Mouse (Mus musculus) mouse trophoblast stem cell (cell line): ENCODE results near the gene C2cd2l.
"Not testable (repeated sequence)": the region's sequence is repeated elsewhere in the genome, so short reads cannot be mapped to it uniquely, and the experiment has no call there.

Source experiments
- in situ Hi-C, 2 experiments: fragments of 300-500 bp; cut with MseI, MboI; formaldehyde crosslinking; loops; 2 replicates in 1 of 2; 3 replicates in 1 of 2; pipeline ENCODE4 v1.15.1; 2025

The C2cd2l gene

DNA sequence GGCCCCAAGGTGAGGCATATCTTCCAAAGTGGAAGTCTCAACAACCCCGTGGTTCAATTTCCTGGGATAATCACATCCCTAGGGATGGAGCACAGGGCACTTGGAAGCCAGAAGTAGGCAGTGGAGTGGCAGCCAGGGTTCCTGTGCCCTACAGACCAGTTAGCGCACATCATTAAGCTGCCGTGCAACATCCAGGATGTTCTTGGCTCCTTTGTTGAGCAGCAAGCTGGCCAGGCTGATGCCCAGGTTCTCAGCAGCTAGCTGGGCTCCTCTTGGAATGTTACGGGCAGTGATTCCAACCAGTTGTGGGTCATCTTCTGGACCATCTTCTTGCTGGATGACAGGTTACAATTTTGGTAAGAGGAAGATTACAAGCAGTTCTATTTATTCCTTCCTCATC lies 16.4 kb upstream of the C2cd2l start:
- in situ Hi-C loops = not testable (repeated sequence)

DNA sequence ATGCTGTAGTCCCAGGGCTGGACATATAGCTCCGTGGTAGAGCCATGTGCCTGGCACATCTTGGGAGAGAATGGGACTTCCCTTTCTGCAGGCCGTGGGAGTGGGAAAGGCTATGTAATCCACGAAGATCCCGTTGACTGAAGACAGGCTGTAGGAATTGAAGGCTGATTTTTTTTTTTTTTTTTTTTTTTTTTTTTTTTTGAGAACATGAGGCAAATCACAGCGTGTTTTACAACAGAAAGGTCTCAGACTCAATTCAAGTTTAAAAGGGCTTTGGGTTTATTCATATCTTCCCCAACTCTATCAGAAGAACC lies 16.0 kb upstream of the C2cd2l start:
- in situ Hi-C loops = no loop called here

DNA sequence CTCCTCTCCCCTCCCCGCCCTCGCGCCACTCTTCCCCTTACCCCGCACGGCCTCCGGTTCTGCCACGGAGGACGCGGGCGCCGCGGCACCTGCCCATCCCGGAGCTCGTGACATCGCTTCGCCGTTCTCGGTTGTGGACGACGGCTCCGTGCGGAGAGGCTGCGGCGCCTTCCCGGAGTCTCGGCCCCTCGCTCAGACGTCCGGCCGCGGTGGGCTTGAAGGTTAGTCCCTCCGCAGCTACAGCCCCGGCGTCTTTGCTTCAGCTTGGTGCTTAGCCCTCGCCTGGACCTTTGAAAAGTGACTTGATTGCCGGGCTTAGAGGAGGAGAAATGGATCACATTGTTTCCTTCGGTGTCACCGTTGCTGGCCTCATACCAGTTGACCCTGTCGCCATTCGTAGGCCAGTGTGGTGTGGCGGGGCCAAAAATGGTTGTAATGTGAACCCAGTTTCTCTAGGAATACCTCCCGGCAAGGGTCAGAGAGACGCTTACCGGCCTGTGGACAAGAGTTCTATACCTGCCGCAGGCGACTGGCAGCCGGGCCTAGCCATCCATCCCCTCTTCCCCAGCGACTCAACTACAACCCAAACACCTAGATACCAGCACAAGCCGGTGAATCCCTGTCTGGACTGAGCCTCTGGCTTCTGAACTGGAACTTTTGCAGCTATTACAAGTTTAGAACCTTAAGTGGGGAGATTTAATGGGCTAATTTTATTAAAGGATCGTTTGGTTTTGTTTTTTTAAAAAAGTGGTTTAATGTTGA lies 15.4 kb upstream of the C2cd2l start:
- in situ Hi-C loops = no loop called here

DNA sequence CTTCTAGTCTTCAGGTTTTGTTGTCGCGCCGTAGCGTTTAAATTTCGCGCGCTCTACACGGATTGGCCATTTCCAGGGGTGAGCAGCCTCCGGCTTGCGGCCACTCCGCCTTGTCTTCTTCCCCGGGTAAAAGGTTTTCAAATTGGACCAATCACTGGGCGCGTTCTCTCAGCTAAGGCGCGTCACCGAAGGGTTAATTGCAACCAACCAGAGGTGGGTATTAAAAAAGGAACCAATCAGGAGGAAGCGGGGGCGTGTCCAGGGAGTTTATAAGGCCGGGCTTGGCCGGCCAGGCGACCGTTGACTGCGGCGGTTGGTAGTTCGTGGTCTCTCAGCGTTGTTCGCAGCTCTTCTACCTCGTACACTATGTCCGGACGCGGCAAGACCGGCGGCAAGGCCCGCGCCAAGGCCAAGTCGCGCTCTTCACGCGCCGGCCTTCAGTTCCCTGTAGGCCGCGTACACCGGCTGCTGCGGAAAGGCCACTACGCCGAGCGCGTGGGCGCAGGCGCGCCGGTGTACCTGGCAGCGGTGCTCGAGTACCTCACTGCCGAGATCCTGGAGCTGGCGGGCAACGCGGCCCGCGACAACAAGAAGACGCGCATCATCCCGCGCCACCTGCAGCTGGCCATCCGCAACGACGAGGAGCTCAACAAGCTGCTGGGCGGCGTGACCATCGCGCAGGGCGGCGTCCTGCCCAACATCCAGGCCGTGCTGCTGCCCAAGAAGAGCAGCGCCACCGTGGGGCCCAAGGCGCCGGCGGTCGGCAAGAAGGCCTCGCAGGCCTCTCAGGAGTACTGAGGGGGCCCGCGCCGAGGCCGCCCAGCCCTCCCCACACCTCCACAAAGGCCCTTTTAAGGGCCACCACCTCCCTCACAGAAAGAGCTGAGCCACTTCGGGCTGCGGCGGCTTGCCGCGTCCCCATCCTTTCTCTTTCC lies 14.6 kb upstream of the C2cd2l start, which contains the start of gene H2afx:
Gene H2afx, plus strand, starts transcription at position 299 of the 935 bp plus-strand sequence.
- in situ Hi-C loops = no loop called here

GRCm38 (mm10) chr9:44332918-44333638 lies 13.0 kb upstream of the C2cd2l start:
- in situ Hi-C loops = no loop called here

- in situ Hi-C loops = no loop called here
Observed at GRCm38 (mm10) chr9:44330736-44331135, 10.7 kb upstream of the C2cd2l start.

DNA sequence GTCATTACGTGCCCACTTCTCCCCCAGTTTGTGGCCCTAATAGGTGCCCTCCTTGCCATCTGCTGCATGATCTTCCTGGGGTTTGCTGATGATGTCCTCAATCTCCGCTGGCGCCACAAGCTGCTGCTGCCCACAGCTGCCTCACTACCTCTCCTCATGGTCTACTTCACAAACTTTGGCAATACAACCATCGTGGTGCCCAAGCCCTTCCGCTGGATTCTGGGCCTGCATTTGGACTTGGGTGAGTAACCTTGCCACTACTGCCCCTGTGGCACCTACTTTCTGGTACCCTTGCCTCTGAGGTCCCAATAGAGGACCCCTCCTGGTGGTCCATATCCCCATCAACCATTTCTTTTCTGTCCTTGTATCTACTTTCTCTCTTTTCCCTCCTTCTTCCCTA lies 7.8 kb upstream of the C2cd2l start:
- in situ Hi-C loops = no loop called here

- in situ Hi-C loops = no loop called here
Observed at GRCm38 (mm10) chr9:44327064-44327711, 7.1 kb upstream of the C2cd2l start.

DNA sequence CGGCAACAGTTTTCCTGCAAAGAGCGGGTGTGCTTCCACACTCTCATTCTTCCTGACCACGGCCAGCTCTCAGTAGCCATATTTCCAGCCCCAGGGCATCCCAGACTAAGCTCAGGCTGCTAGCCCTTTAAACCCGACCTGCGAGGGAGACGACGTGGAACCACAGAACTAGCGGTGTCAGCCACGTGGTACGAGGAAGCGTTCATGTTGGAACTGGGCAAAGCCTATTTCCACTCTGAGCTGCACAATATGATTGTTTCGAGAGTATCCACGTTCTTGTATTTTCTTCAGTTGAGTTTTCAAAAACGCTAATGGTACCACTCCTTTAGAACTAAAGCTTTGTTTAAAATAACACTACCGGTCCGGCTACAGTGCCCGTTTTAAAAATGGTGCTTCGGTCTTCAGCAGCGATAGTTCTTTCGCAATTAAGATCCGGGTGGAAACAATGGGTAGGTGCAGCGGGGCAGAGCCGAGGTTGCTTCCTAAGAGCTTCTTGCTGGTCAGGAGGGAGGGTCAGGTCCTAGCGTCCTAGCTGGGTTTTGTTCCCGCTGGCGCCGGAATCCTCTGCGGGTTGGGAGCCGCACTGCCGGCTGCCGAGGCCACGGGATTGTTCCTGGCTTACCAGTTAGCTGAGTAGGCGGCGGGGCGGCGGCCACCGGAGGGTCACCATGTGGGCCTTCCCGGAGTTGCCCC lies 6.4 kb upstream of the C2cd2l start:
- in situ Hi-C loops = no loop called here

DNA sequence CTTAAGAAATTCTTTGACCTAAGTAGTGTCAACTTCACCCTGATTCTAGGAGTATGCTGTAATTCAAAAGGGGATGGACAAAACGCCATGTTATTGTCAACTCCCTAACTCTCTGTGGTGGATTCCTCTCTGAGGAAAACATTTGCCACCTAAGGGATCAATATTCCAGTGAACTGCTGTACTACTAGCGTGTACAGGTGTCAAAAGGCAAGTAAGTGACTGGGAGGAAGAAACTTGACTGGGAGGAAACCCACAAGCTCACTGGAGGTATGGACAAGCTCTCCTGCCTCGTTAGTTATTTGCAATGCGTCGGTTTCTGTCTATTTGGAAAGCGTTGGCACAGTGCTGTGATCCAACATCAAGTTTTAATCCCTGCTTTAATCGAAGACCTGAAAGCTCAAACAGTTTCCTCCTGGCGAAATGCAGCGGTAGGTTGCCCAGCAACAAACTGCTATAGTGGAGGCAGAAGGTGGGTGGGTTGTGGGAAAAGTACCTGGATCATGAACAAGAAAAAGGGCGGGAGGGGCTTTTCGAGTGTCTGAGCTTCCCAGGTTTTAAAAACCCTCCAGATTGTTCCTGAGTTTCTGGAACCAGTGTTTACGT lies 5.8 kb upstream of the C2cd2l start, which contains the start of gene Dpagt1:
Gene Dpagt1, plus strand, starts transcription at position 252 of the 603 bp plus-strand sequence.
- in situ Hi-C loops = no loop called here

- in situ Hi-C loops = not testable (repeated sequence)
Observed at GRCm38 (mm10) chr9:44325032-44325767, 5.1 kb upstream of the C2cd2l start.

- in situ Hi-C loops = no loop called here
Observed at GRCm38 (mm10) chr9:44324147-44324546, 4.1 kb upstream of the C2cd2l start.

DNA sequence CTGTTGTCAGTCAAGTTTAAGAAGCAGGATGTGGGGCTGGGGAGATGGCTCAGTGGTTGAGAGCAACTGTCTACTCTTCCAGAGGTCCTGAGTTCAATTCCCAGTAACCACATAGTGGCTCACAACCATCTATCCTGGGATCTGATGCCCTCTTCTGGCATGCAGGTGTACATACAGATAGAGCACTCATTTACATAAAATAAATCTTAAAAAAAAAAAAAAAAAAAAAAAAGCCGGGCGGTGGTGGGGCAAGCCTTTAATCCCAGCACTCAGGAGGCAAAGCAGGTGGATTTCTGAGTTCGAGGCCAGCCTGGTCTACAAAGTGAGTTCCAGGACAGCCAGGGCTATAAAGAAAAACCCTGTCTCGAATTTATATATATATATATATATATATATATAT lies 3.6 kb upstream of the C2cd2l start:
- in situ Hi-C loops = not testable (repeated sequence)

DNA sequence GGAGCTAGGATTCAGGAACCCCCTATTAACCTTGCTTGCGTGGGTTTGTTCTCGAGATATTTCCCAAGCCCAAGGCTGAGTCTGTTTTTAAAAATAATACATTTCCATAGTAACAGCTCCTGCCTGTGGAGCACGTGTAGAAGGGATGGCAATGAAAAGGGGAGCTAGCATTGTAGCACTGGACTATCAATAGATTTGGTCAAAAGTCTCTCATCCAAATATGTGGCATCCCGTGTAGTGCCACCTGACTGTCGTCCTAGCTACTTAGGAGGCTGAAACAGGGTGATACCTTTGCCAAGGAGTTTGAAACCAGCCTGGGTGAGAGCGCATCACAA lies 681 bp upstream of the C2cd2l start:
- in situ Hi-C loops = no loop called here

DNA sequence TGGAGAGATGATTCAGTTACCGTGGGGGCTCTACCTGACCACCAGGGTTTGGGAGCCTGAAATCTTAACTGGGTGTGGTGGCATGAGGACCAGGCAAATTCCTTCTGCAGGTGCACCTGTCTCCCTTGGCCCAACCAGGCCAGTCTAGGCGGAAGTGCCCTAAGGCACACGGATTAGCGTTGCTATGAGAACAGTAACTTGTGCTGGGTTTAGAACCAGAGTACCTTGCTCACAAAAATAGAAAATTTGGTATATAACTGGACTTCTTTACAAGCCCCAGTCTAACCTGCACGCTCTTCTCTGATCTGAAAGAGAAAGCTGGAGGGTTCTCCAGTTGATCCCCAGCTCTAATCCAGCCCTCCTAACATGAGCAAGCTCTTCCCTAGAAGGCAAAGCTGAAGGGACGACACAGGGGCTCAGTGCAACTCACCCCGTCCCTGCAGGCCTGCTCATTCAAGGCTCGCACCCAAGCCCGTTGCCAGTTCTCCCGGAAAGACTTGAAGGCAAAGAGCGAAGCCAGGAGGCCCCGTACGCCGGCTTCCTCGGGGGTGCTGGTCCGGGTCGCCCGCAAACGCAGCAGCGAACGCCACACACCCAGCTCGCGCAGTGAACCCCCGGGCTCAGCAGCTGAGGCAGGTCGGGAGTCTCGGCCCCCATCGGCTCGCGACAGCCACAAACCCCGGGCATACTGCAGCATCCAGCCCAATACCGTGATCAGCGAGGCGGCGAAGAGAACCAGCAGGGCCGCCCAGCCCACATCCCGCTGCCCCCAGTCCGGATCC lies 789 bp downstream of the C2cd2l start:
- in situ Hi-C loops = no loop called here

DNA sequence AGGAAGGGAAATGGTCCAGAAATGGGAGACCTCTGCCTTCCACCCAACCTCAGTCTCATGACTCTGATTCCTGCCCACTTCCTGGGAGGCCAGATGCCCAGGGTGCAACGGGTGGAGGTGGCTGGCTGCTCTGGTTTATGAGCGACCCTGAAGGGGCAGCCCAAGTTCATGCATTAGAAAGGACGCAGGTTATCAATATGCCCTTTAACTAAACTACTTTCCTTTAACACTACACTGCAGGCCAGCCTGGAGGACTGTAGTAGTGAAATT lies 1.3 kb downstream of the C2cd2l start:
- in situ Hi-C loops = no loop called here

DNA sequence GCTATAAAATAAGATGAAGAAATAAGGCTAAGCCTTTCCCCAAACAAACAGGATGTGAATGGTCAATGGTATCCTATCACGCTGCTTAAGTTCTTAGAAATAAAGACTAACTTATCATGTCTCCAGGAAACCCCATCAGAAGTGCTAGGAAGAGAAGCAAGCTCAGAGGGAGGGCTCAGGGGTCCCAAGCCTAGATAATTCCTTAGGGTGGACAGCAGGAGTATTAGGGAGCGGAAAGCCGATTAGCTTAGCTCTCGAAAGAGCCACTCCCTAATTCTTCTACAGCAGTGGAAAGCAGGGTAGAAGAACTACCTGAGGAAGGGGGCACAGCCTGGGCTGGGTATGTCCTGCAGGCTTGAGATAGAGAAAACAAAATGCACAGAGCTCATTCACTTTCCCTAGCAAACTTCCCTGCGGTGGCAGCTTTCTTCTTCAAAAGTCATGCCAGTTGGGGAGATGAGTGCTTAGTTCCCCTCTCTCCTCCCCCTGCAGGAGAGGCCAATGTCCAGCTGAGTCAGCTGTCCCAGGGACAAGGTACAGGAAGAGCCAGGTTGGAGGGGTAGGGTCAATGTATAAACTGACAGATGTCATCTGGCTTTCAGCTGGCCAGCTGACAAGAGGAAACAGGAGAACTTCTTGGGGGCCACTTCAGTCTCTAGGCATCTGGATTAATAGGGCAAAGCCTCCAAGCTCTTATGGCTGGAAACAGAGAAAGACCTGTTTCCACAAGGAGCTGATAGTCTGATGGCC lies 1.8 kb downstream of the C2cd2l start:
- in situ Hi-C loops = no loop called here

DNA sequence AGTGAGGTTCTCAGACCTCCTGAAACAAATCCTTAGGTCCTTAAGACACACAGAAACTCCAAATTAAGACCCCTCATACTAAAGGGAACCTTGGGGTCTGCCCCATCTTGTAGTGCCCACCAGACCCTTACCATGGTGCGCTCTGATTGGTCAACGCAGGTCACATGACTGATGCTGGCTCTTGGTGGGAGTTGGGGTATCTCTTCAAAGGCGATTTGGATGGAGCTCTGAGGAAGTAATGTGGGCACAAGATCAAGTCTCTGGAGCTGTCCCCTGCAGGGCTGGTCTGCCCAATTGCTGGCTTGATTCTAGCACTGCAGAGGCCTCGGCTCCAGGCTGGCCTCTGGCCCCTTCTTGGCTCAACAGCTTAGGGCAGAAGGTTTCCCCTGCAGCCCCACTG lies 2.6 kb downstream of the C2cd2l start:
- in situ Hi-C loops = no loop called here

GRCm38 (mm10) chr9:44314910-44315309 lies 5.2 kb downstream of the C2cd2l start:
- in situ Hi-C loops = no loop called here
